Mouse (Mus musculus) megakaryocyte, embryonic 14.5 days (primary cell): ENCODE results near the gene Enc1.

ENCODE experiments used
- FLI1 ChIP-seq: IDR thresholded peaks from 2 replicates; pipeline ENCODE4 v1.6.1; 2012; ENCODE audit warnings: low read length, inconsistent platforms, mixed read lengths
- GATA1 ChIP-seq: IDR thresholded peaks from 3 replicates; pipeline ENCODE4 v1.6.1; 2012; ENCODE audit warnings: mixed read lengths, low read length, inconsistent platforms, borderline replicate concordance

DNA sequence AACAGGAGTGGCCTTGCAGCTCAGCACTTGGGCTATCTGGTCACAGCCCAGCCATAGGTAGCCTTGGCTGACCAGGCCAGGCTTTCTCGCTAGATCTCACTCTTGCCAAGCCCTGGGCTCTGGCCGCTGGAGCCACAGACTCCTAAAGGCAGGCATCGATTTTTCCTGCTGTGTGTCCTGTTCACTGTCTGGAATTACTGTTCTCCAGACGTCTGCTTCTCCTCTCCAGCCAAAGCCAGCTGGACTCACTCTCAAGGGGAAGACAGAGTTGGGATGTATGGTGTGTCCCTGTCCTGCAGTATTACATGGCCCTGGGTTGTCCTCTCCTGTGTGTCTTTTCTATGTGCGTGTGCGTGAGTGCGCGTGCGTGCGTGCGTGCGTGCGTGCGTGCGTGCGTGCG, 50.4 kb downstream of the Enc1 start:
- TF ChIP-seq FLI1 (no peak), GATA1 (no peak)
